Mouse (Mus musculus) neutrophil, adult 5-6 weeks (primary cell): Measurements from ENCODE around the gene Fance. TPM values are rescaled to one million over a fixed set of nuclear protein-coding genes. Genes with fewer than 3 reads are reported as not detected.

Source experiments
- ATAC-seq: fragments of 151-379, 151-347 bp; 2 replicates; pipeline ENCODE4 v1.8.0; 2017; ENCODE audit warnings: mild to moderate bottlenecking, moderate TSS enrichment; ENCODE audit not compliant: insufficient number of reproducible peaks, poor library complexity, low FRiP score, severe bottlenecking; ENCODE audit errors: extremely low read depth
- total RNA-seq: library from RNA; stranded (forward); fragments of 200-1000 nt; gene quantifications from 2 replicates; pipeline ENCODE4 v1.2.3, GENCODE M21; 2017

Gene Fance
- 11.9 and 23.3 TPM in 2 replicates for total RNA-seq

DNA sequence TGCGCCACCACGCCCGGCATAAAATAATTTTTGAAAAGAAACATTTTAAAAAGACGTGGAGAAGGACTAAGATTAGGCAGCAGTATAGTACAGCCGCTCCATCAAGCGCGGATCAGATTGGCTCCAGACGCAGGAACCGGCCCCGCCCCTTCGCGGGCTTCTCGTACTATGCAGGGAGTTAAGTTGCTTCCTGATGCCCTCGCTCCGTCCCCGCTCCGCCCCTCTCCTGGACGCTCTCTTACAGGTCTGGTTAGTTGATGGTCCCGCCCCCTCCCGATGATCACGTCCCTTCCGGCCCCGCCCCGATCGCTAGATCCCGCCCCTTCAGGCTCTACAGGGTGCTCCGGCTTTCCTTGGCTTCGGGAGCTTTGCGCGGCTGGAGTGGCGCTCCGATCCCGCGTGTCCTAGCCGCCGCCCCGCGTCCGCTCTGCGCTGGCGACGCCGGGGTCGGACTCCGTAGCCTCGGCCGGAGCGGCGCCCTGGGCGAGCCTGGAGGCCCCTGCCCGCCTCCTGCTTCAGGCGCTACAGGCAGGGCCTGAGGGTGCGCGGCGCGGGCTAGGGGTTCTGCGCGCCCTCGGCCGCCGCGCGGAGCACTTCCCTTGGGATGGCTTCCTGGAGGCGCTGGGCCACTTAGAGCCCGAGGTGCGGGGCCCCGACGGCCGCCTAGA is at the start of gene Fance:
Gene Fance, plus strand, starts transcription at position 308 of the 668 bp plus-strand sequence.
- peak; percentile 95 for ATAC-seq

DNA sequence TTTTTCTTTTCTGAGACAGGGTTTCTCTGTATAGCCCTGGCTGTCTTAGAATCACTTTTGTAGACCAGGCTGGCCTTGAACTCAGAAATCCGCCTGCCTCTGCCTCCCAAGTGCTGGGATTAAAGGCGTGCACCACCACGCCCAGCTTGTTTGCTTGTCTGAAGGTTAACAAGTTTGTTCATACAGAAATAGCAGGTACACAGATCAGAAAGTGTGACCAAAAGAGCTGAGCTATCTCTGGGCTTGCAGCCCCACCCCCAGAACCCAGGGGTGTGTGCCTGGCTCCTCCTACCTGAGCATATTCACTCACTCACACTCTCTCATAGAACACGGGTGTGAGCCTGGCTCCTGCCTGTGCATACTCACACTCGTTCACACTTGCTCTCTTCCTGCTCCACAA is 46.1 kb upstream of the Fance start:
- ATAC-seq, result no peak

DNA sequence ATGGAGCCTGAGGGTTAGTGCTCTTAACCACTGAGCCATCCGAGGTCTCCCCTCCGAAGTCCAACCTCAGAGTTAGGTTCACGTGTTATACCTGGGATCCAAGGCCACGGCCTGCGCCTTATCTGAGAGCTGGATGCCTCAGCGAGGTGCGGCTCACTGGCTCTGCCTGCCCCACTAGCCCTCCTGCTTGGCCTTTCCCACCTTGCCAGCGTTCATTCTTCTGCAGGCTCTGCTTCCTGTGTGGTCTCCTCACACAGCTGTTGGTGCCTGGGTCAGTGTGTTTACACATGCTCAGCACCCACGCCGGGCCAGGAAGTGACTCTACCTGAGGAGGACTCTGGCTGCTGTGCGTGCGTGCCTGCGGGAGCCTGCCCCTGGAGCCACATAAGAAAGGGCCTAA is 43.2 kb upstream of the Fance start:
- no peak for ATAC-seq

DNA sequence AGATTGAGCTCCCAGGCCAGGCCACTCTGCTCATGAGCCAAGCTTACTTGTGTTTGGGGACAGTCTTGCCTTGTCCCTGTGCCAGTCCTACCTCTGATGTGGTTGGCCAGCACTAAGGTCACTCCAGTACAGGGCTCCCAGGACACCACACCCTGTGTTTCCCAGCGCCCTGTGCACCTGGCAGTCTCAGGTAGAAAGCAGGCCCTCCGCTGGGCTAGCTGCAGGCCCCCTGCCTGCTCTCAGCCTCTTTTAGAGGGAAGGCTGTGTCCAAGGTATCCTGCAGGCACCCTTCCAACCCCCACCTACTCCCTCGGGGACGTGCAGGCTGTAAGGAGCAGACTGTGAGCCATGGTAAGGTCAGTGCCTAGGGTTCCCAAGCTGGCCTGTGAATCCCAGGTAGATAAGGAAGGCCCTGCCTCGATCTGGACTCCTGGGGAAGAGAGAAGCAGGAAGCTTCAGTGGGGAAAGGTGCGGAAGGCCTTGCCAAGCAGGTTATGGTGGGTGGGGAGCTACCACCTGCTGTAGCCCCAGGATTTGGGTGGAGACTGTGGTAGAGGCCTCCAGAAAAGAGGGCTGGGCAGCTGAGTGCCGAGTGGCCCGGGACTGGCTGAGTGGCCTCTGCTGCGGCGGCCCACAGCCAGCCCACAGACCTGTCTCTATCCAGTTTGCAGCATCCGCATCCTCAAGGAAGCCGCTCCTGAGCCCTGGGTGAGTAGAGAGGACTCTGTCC is 41.6 kb upstream of the Fance start:
- no peak for ATAC-seq

DNA sequence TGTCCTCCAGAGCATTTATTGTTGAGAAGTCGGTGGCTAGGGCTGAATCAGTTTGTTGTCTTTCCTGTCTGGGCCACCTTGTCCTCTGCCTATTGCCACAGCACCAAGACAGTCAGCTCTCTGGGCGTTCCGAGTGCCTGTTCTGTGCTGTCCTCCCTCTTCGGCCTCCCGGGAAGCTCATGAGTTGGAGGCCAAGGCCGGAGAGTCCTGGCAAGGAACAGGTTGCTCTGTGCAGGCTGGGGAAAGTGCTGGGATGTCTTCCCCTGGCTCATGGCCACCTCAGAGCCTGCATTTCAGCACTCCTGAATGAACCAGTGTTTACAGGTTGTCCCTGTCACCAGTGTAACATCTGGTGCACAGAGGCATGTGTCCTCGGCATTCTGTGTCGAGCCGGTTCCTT is 41.0 kb upstream of the Fance start:
- no peak for ATAC-seq

DNA sequence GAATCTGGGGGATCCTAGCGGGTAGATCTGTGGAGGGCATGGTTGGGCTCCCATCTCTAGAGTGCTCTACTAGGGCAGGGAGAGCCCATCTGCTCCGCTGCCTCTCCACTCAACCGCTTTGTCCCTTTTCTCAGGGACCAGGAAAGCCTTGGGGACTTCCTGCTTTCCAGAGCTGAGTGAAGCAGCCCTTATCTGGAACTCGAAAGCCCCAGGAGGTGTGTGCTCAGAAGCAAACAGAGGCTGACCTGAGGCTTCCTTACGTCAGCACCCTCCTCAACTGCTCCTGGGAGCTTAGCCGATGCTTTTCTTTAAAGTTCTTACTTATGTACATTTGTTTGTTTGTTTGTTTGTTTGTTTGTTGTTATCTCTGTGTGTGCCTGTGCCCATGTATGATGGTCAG is 40.5 kb upstream of the Fance start:
- no peak for ATAC-seq

DNA sequence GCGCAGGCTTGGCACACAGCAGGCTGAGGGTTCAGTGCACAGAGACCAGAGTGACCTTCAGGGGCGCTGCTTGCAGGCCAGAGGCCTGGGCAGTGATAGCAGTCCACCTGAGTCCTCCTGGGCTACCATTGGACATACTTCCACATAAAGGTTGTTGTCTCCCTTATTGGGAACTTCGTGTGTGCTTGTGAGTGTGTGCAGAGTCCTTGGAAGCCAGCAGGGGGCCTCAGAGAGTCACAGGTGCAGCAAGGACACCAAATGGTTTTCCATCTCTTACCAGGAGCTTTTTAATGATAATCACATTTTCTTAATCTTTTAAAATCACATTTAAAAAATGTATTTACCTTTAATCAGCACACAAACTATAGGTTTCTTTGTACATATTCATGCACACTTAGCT is 38.6 kb upstream of the Fance start:
- ATAC-seq, result no peak

DNA sequence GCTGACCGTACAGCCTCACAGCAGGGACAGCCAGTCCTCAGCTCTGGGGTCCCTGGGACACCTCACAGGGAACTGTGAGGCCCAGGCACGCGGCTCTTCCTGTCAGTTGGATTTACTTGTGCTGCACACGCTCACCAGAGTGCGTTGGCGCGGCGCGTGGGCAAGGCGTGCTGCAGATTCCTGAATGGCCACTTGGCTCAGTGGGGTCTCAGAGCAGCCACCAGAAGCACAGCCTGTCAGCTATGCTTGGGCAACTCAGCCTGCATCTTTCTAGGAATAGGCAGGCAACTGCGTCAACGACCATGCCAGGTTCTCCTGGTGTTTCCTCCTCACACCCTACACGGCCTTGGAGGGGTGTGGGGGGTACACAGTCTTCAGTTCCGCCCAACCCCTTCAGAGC is 36.1 kb upstream of the Fance start:
- ATAC-seq, result no peak

DNA sequence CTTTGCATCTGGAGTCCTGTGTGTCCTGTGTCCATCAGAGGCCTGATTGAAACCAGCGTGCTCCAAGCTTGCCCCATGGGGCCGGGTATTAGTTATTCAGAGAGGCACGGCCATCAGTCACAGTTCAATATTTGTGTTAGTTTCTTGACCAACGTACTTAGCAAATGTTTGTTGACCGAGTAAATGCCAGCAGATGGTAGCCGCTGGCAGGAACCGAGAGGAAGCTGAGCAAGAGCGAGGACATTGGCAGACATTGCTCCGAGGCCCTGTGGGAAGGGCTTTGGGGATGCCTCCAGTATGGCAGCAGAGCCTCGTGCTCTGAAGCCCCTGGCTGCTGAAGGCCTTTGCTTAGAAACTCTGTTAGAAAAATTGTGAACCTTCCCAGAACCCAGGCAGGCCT is 35.6 kb upstream of the Fance start:
- no peak for ATAC-seq

DNA sequence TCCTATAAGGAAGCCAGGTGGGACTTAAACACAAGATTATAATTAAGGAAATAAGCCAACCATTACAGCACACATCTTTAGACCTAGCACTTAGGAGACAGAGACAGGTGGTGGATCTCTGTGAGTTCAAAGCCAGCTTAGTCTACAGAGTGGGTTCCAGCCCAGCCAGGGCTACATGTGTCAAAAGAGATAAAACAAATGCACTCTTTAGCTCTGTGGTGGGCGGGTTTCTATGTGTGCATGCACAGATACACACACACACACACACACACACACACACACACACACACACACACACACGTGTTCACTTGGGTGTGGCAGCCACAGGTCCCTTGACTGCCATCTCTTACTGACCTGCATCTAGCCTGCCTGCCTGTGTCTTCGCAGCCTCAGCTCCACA is 35.2 kb upstream of the Fance start:
- no peak for ATAC-seq

DNA sequence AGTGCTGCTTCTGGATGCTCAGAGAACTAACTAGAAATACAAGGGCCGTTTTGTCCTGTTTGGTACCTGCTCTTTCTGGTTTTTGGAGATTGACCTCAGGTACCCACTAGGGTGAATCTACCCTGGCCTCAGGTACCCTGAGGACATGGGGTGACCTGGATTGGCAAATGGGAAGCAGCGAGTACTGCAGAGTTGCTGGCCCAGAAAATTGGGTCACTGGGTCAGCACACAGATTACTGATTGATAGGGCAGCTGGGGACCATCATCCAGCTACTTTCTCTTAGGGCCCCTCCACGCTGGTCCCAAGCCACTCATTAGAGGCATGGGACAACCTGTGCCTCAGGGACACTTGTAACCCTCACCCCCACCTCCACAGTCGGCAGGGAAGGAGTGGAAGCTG is 34.1 kb upstream of the Fance start:
- no peak for ATAC-seq

DNA sequence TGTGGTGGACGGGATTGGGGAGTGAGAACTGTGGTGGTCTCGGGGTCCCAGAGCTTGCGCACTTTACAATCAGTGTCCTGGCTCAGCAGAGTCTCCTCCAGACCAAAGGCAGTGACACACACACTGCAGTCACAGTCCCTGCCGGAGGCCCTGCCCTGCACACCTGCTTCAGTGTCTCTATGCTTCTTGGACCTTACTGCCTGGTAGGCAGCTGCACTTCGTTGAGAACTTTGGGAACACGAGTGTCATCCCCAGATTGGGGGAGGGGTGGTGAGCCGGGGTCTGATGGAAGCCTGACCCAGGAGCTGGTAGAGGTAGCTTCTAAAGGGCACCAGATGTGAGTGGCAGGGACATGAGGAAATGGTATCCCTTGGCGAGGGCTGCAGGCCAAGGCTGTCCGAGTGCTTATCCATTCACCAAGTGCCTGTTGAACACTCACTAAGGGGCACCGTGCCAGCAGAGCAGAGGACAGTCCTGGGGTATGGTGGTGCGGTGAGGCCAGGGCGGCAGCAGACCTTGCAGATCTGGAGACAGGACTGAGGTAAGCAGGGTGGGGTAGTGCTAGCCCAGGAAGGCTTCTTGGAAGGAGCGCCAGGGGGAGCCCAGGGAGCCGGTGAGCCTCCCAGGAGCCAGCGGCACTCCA is 33.4 kb upstream of the Fance start:
- ATAC-seq, result no peak; the same call in 1 of the 2 replicates

DNA sequence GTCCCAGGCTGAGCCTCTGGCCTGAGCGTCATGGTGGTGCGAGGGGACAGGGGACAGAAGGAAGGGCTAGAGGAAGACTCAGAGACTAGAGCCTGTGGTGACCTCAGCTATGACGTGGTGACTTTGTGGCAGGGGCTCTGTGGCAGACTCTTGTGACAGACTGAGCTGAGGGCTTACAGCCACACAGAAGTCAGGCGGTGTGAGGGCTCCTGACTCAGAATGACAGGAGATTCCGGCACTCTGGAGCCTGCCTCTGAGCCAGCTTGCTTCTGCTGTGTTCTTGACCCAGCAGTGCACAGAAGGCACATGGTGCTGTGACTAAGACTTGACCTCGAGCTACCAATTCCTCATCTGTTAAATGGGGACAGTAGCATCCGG is 32.9 kb upstream of the Fance start:
- ATAC-seq, result no peak

DNA sequence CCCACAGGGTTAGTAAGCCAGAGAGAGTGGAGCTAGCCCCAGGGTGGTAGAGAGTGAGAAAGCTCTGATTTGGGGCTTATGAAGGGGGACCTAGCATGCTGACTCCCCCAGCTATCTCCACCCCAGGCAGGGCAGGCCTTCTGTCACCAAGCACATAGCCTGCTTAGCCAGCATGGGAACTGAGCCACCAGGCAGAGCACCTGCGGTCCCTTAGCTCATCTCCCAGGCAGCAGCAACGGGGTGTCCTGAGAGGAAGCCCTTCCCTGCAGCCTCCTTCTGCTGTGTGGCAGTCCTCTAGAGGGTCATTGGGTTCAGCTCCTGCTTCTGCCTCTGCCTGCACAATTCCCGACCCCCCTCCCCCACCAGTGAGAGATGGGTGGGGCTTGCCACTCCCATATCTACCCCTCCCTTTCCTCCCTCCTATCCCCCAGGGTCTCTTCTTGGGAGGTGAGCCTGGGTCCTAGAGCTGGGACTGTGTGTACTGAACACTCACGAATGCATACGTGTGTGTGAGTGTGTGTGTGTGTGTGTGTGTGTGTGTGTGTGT is 32.4 kb upstream of the Fance start:
- no peak for ATAC-seq

DNA sequence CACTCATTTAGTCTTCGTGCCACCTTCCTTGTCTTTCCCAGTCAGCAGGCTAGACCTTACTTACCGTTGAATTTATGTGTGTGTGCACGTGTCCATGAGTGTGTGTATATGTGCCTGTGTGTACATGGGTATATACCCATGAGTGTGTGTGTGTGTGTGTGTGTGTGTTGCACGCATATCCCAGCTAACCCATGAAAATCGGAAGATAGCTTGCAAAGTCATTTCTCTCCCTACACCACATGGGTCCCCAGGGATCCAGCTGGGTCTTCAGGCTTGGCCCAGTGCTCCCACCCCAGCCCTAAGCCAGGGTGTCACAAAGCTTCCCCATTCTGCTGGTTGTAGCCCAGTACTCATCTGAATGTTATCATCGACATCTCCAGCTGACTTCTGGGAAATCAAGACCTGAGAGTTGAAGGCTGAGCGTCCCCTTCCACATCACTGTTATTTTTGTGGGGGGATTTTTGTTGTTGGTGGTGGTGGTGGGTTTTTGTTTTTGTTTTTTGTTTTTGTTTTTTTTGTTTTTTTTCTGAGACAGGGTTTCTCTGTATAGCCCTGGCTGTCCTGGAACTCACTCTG is 31.4 kb upstream of the Fance start:
- ATAC-seq, result no peak

DNA sequence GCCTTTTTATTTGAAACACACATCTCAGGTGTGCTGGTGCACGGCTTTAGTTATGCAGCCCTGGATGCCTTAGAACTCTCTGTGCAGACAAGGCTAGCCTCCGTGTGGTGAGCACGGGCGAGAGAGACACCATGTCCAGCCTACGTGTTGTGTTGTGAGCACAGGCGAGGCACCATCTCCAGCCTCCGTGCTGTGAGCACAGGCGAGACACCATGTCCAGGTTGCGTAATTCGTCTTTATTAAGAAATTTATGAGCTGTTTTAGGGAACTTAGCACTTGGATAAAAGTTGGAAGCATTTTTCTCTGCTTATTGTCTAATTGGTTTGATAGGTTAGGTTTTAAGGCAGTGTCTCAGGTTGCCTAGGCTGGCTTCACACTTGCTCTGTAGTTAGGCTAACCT is 30.1 kb upstream of the Fance start:
- ATAC-seq, result no peak

DNA sequence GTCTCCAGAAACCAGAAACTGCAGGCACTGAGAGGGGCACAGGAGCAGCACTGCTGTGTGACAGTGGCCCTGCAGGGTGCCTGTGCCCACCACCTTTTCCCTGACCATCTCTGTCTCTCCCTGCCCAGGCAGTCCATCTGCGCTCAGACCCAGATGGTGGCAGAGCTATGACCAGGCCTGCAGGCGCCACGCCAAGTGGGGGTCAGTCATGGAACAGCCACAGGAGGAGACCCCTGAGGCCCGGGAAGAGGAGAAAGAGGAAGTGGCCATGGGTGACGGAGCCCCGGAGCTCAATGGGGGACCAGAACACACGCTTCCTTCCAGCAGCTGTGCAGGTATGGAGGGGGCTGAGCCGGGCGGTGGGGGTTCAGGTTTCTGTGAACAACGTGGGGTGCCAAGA is 27.2 kb upstream of the Fance start:
- no peak for ATAC-seq

DNA sequence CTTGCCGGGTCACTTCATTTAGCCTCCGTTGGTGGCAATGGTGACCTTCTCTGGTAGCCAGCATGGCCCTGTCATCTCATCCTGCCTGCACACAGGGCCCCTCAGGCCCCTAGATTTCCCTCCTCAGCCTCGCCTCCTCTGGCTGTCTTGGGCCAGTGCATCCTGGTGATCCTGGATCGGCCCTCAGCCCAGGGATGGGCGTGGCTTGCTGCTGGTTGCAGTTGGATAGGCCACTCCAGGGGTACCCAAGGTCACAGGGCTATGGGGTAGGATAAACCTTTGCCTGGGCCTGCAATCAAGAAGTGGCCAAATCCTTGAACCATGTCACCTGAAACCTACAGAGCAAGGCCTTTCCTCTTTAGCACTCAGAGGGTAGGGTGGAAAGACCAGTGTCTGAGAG is 26.4 kb upstream of the Fance start:
- no peak for ATAC-seq

DNA sequence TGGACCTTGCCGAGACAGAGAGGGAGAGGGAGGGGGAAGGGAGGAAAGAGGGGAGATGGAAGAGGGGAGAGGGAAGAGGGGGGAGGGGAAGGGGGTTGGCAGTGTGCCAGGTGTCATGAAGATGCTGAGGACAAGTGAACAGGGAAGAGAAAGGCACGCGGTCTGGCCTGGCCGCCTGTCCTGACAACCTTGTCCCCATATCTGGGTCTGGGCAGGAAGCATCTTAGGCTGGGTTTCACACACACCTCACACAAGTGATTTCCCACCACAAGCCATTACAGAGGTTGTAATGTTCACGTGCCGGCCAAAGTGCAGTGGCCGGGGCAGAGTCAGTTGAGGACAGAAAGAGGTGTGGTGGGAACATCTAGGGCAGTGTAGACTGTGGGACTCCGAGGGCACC is 25.7 kb upstream of the Fance start:
- ATAC-seq, result no peak

DNA sequence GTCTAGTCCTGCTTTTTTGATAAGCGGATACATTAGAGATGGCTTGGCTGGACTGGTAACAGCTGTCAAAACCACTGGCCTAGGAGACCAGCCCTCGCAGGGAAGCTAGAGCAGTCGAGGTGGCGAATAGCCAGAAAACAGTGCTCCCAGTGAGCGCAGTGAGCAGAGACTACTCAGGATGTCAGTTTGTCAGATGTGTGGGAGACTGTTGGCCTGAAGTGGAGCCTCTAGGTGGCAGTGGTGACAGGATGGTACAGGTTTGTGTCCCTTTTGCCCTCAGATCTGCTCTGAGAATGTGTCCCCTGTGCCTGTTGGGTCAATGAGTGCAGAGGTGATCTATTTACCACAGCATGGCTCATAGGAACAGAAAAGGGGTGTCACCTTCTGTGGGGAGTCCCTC is 25.3 kb upstream of the Fance start:
- ATAC-seq, result no peak; the same call in 1 of the 2 replicates
